Mouse (Mus musculus) liver, embryonic 16.5 days (tissue): ENCODE measurements around the gene Bod1l. TPM values are rescaled to one million over a fixed set of nuclear protein-coding genes. Genes with fewer than 3 reads are reported as not detected.

ENCODE experiments used
- ATAC-seq: fragments of 200-750 bp; cut with Nextera tagmentation; 2 replicates; pipeline ENCODE4 v1.8.0; 2017; ENCODE audit warnings: low read depth, mild to moderate bottlenecking, moderate number of reproducible peaks, moderate library complexity
- H3K27ac ChIP-seq: fragments of 300-500 bp; sonication (generic); 2 replicates; pipeline ENCODE4 v1.5.1; 2014; ENCODE audit warnings: mild to moderate bottlenecking, low read length
- H3K27me3 ChIP-seq: fragments of 300-500 bp; sonication (generic); 2 replicates; pipeline ENCODE4 v1.6.1; 2014; ENCODE audit warnings: low read depth, low read length, mixed read lengths; ENCODE audit not compliant: control insufficient read depth, insufficient read depth
- H3K36me3 ChIP-seq: fragments of 300-500 bp; sonication (generic); 2 replicates; pipeline ENCODE4 v1.6.1; 2014; ENCODE audit warnings: mild to moderate bottlenecking; ENCODE audit not compliant: control insufficient read depth, insufficient read depth
- H3K4me1 ChIP-seq: fragments of 300-500 bp; sonication (generic); 2 replicates; pipeline ENCODE4 v1.6.1; 2014; ENCODE audit warnings: low read depth, low read length, mixed read lengths; ENCODE audit not compliant: control insufficient read depth
- H3K4me2 ChIP-seq: fragments of 300-500 bp; sonication (generic); 2 replicates; pipeline ENCODE4 v1.6.1; 2014; ENCODE audit warnings: low read depth, low read length, mixed read lengths
- H3K4me3 ChIP-seq: fragments of 300-500 bp; sonication (generic); 2 replicates; pipeline ENCODE4 v1.5.1; 2014; ENCODE audit warnings: low read depth, mild to moderate bottlenecking, low read length
- H3K9ac ChIP-seq: fragments of 300-500 bp; sonication (generic); 2 replicates; pipeline ENCODE4 v1.6.1; 2014; ENCODE audit warnings: low read depth, low read length
- H3K9me3 ChIP-seq: fragments of 300-500 bp; sonication (generic); replicated peaks from 2 replicates; pipeline ENCODE4 v1.6.1; 2016; ENCODE audit warnings: low read length; ENCODE audit not compliant: control insufficient read depth
- WGBS: fragments of 180-500 bp; shearing (Covaris S2); extraction: QIAGEN DNeasy Blood & Tissue Kit; methylation state at CpG from one replicate; pipeline ENCODE4 v1.1.7; 2014; ENCODE audit not compliant: insufficient replicate concordance; 5-methylcytosine and 5-hydroxymethylcytosine counted together
- polyA plus RNA-seq: library from polyadenylated mRNA; unstranded; fragments of >200 nt; fragmentation: Nextera tagmentation; extraction: Ambion mirVana; gene quantifications from 2 replicates; pipeline ENCODE4 v1.2.1, GENCODE M21; 2015

Gene Bod1l
- polyA plus RNA-seq, 1 experiment from 2014 or later = 7.7 TPM

- Histone ChIP-seq H3K27me3 (no peaks in the 10 kb centered on the region), H3K36me3 (no peaks in the 10 kb centered on the region), H3K9ac (peak overlapping the region; percentile 66), H3K4me3 (peak overlapping the region; percentile 82), H3K4me2 (peak overlapping the region; percentile 94), H3K9me3 (no peaks in the 10 kb centered on the region), H3K4me1 (peaks cover 18% of the 10 kb centered on the region), H3K27ac (no peak overlapping the region)
- no peak for ATAC-seq
- 46% methylated on average over 2 of the region's 2 CpGs for WGBS
Measured at GRCm38 (mm10) chr5:41845558-41845937, 1.4 kb upstream of the Bod1l start.

GRCm38 (mm10) chr5:41844820-41845557, 874 bp upstream of the Bod1l start:
- peak; percentile 7 for ATAC-seq
- H3K9me3 ChIP-seq = no peaks in the 10 kb centered on the region
- H3K36me3 ChIP-seq = no peaks in the 10 kb centered on the region
- H3K4me1 ChIP-seq = peaks cover 18% of the 10 kb centered on the region
- peak overlapping the region; percentile 44 for H3K27ac ChIP-seq
- H3K9ac ChIP-seq = peak overlapping the region; percentile 66
- 6% methylated on average over 16 of the region's 16 CpGs for WGBS
- H3K4me2 ChIP-seq = peak overlapping the region; percentile 94
- peak overlapping the region; percentile 82 for H3K4me3 ChIP-seq
- H3K27me3 ChIP-seq = no peaks in the 10 kb centered on the region

GRCm38 (mm10) chr5:41843419-41844146, 532 bp downstream of the Bod1l start:
- no peaks in the 10 kb centered on the region for H3K27me3 ChIP-seq
- peak overlapping the region; percentile 82 for H3K4me3 ChIP-seq
- H3K9me3 ChIP-seq = no peaks in the 10 kb centered on the region
- peak overlapping the region; percentile 94 for H3K4me2 ChIP-seq
- peak overlapping the region; percentile 82 for H3K27ac ChIP-seq
- peak overlapping the region; percentile 86 for H3K9ac ChIP-seq
- peaks cover 18% of the 10 kb centered on the region for H3K4me1 ChIP-seq
- no peak for ATAC-seq
- under 1% methylated on average over 33 of the region's 46 CpGs for WGBS
- no peaks in the 10 kb centered on the region for H3K36me3 ChIP-seq

- Histone ChIP-seq H3K9ac (peak overlapping the region; percentile 86), H3K9me3 (no peaks in the 10 kb centered on the region), H3K4me3 (peak overlapping the region; percentile 82), H3K4me2 (peak overlapping the region; percentile 94), H3K27me3 (no peaks in the 10 kb centered on the region), H3K36me3 (no peaks in the 10 kb centered on the region), H3K27ac (peak overlapping the region; percentile 56), H3K4me1 (peaks cover 18% of the 10 kb centered on the region)
- 11% methylated on average over 5 of the region's 5 CpGs for WGBS
- ATAC-seq = no peak
Measured at GRCm38 (mm10) chr5:41842681-41843080, 1.4 kb downstream of the Bod1l start.

- H3K9me3 ChIP-seq = no peaks in the 10 kb centered on the region
- no peak overlapping the region for H3K9ac ChIP-seq
- H3K4me1 ChIP-seq = peaks cover 18% of the 10 kb centered on the region
- H3K27me3 ChIP-seq = no peaks in the 10 kb centered on the region
- no peak overlapping the region for H3K27ac ChIP-seq
- no peak overlapping the region for H3K4me3 ChIP-seq
- 37% methylated on average over 5 of the region's 5 CpGs for WGBS
- peak; percentile 33; the same call in 1 of the 2 replicates for ATAC-seq
- H3K4me2 ChIP-seq = peak overlapping the region; percentile 53
- H3K36me3 ChIP-seq = no peaks in the 10 kb centered on the region
Measured at GRCm38 (mm10) chr5:41841735-41842134, 2.4 kb downstream of the Bod1l start.

GRCm38 (mm10) chr5:41830100-41830499, 14.0 kb downstream of the Bod1l start:
- Histone ChIP-seq H3K27ac (no peak overlapping the region), H3K4me2 (no peak overlapping the region), H3K9ac (no peak overlapping the region), H3K4me3 (no peak overlapping the region), H3K36me3 (peaks cover 33% of the 10 kb centered on the region), H3K9me3 (no peaks in the 10 kb centered on the region), H3K27me3 (no peaks in the 10 kb centered on the region), H3K4me1 (no peaks in the 10 kb centered on the region)
- 82% methylated on average over 2 of the region's 2 CpGs for WGBS
- ATAC-seq = no peak

- 43% methylated on average over 9 of the region's 9 CpGs for WGBS
Measured at GRCm38 (mm10) chr5:41821158-41821557, 23.0 kb downstream of the Bod1l start.

GRCm38 (mm10) chr5:41820530-41820929, 23.6 kb downstream of the Bod1l start:
- ATAC-seq = no peak
- Histone ChIP-seq H3K4me2 (no peak overlapping the region), H3K9ac (no peak overlapping the region), H3K4me1 (no peaks in the 10 kb centered on the region), H3K9me3 (no peaks in the 10 kb centered on the region), H3K27ac (no peak overlapping the region), H3K27me3 (no peaks in the 10 kb centered on the region), H3K36me3 (peaks cover 54% of the 10 kb centered on the region), H3K4me3 (no peak overlapping the region)
- 32% methylated on average over 3 of the region's 3 CpGs for whole genome bisulfite sequencing

More at GRCm38 (mm10) chr5:41821158-41821557, 23.0 kb downstream of the Bod1l start:
- Histone ChIP-seq H3K4me1 (no peaks in the 10 kb centered on the region), H3K4me3 (no peak overlapping the region), H3K9ac (no peak overlapping the region), H3K27me3 (no peaks in the 10 kb centered on the region), H3K4me2 (no peak overlapping the region), H3K27ac (no peak overlapping the region), H3K36me3 (peaks cover 54% of the 10 kb centered on the region), H3K9me3 (no peaks in the 10 kb centered on the region)
- no peak for ATAC-seq

GRCm38 (mm10) chr5:41812516-41812915, 31.6 kb downstream of the Bod1l start:
- Histone ChIP-seq H3K9ac (no peak overlapping the region), H3K9me3 (no peaks in the 10 kb centered on the region), H3K36me3 (peaks cover 10% of the 10 kb centered on the region), H3K4me3 (no peak overlapping the region), H3K4me2 (no peak overlapping the region), H3K27ac (no peak overlapping the region), H3K27me3 (no peaks in the 10 kb centered on the region), H3K4me1 (no peaks in the 10 kb centered on the region)
- WGBS = 67% methylated on average over 6 of the region's 6 CpGs
- no peak for ATAC-seq
